Mouse (Mus musculus) lung, postnatal 0 days (tissue): Measurements from ENCODE around the gene Mettl18. TPM values are rescaled to one million over a fixed set of nuclear protein-coding genes. Genes with fewer than 3 reads are reported as not detected.

Experiments used
- ATAC-seq: fragments of 200-750 bp; cut with Nextera tagmentation; 2 replicates; pipeline ENCODE4 v1.8.0; 2017; ENCODE audit warnings: moderate library complexity
- DNase-seq: peaks from one replicate; pipeline ENCODE4 v3.0.0-alpha.2; 2016; ENCODE audit warnings: low spot score
- H3K27ac ChIP-seq: fragments of 300-500 bp; sonication (generic); 2 replicates; pipeline ENCODE4 v1.5.1; 2014; ENCODE audit warnings: antibody characterized with exemption, mild to moderate bottlenecking, low read length, mixed read lengths
- H3K27me3 ChIP-seq: fragments of 300-500 bp; sonication (generic); replicated peaks from 2 replicates; pipeline ENCODE4 v1.6.1; 2014; ENCODE audit warnings: low read length, mixed read lengths; ENCODE audit not compliant: insufficient read depth
- H3K36me3 ChIP-seq: fragments of 300-500 bp; sonication (generic); 2 replicates; pipeline ENCODE4 v1.6.1; 2014; ENCODE audit warnings: low read length, mixed read lengths; ENCODE audit not compliant: insufficient read depth
- H3K4me1 ChIP-seq: fragments of 300-500 bp; sonication (generic); 2 replicates; pipeline ENCODE4 v1.6.1; 2014; ENCODE audit warnings: antibody characterized with exemption, low read depth, low read length, mixed read lengths; ENCODE audit not compliant: insufficient read depth
- H3K4me2 ChIP-seq: fragments of 300-500 bp; sonication (generic); replicated peaks from 2 replicates; pipeline ENCODE4 v1.6.1; 2014; ENCODE audit warnings: low read depth, mild to moderate bottlenecking, low read length, moderate library complexity, mixed read lengths
- H3K4me3 ChIP-seq: fragments of 300-500 bp; sonication (generic); 2 replicates; pipeline ENCODE4 v1.5.1; 2014; ENCODE audit warnings: low read depth, low read length
- H3K9ac ChIP-seq: fragments of 300-500 bp; sonication (generic); replicated peaks from 2 replicates; pipeline ENCODE4 v1.6.1; 2014; ENCODE audit warnings: low read depth, mild to moderate bottlenecking
- H3K9me3 ChIP-seq: fragments of 300-500 bp; sonication (generic); 2 replicates; pipeline ENCODE4 v1.6.1; 2016; ENCODE audit warnings: low read length, mixed read lengths
- CTCF ChIP-seq: IDR thresholded peaks from 2 replicates; pipeline ENCODE4 v1.5.1; 2016; ENCODE audit warnings: antibody characterized with exemption, mild to moderate bottlenecking
- EP300 ChIP-seq: IDR thresholded peaks from 2 replicates; pipeline ENCODE4 v1.6.1; 2016; ENCODE audit warnings: antibody characterized with exemption, mild to moderate bottlenecking, control low read depth
- WGBS: fragments of 180-500 bp; shearing (Covaris S2); extraction: QIAGEN DNeasy Blood & Tissue Kit; methylation state at CpG from one replicate; pipeline ENCODE4 v1.1.7; 2014; 5-methylcytosine and 5-hydroxymethylcytosine counted together
- polyA plus RNA-seq: library from polyadenylated mRNA; unstranded; fragments of >200 nt; fragmentation: Nextera tagmentation; extraction: Ambion mirVana; gene quantifications from 2 replicates; pipeline ENCODE4 v1.2.1, GENCODE M21; 2015

The Mettl18 gene
- polyA plus RNA-seq, 1 experiment from 2014 or later, result 5.4 TPM

DNA sequence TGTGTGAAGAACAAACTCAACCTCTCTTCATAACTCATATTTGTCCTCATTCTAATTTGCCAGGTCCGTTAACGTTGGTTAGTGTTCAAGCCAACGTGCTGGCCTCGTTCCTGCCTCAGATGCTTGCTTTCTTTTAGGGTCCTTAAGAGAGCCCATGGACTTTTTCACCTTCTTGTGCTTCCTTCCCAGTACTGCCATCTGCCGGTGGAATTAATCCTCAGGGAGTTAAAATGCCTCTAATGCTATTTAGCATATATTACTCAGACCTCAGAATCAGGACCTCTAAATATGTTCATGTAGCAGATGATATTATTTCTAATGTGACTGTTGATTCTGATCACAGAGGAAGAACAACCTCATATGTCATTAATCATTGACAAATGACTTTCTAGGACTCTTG, 32.7 kb downstream of the Mettl18 start:
- TF ChIP-seq EP300 (no peak), CTCF (peak; percentile 13; the same call in 1 of the 2 replicates)
- Histone ChIP-seq H3K9ac (no peak overlapping the region), H3K27me3 (no peaks in the 10 kb centered on the region), H3K27ac (no peak overlapping the region), H3K4me2 (no peak overlapping the region), H3K4me1 (no peaks in the 10 kb centered on the region), H3K36me3 (no peaks in the 10 kb centered on the region), H3K4me3 (no peak overlapping the region), H3K9me3 (no peaks in the 10 kb centered on the region)
- ATAC-seq (no peak), DNase-seq (no peak)
- WGBS, result 54% methylated on average over 5 of the region's 5 CpGs

- Histone ChIP-seq H3K4me3 (no peak overlapping the region), H3K27me3 (no peaks in the 10 kb centered on the region), H3K9ac (no peak overlapping the region), H3K4me2 (no peak overlapping the region), H3K36me3 (no peaks in the 10 kb centered on the region), H3K27ac (no peak overlapping the region), H3K9me3 (no peaks in the 10 kb centered on the region), H3K4me1 (no peaks in the 10 kb centered on the region)
- ATAC-seq (no peak), DNase-seq (no peak)
- WGBS, result 76% methylated on average over 10 of the region's 10 CpGs
- TF ChIP-seq EP300, result no peak
- no peak for TF ChIP-seq CTCF
These were observed 45.9 kb downstream of the Mettl18 start for GRCm38 (mm10) chr1:164040385-164041135.

DNA sequence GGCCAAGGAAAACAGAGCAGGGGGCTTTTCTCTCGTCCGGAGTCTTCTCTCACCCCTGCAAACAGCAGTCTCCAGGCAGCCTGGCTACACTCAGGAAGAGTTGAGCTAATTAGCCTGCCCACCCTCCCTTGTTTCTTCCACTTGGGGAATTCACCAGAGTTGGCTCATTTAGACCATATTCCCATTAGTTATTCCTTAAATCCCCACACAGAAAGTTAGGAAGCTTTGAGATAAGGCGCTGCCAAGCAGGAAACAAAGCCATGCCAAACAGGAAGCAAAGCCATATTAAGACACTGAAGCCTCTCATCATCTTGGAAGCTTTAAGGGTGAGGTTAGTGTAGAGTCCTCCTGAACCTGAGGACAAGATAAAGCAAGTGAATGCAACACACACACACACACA, 48.9 kb downstream of the Mettl18 start:
- 0 out of 2 replicates have a peak, but pooled peaks have one; percentile 14 for ATAC-seq
- WGBS, result 42% methylated on average over 3 of the region's 3 CpGs

More for the DNA sequence above, 48.9 kb downstream of the Mettl18 start:
- TF ChIP-seq EP300, result peak; percentile 54
- no peak for TF ChIP-seq CTCF
- Histone ChIP-seq H3K36me3 (no peaks in the 10 kb centered on the region), H3K9me3 (no peaks in the 10 kb centered on the region), H3K9ac (no peak overlapping the region), H3K4me2 (no peak overlapping the region), H3K4me3 (no peak overlapping the region), H3K4me1 (no peaks in the 10 kb centered on the region), H3K27ac (no peak overlapping the region), H3K27me3 (no peaks in the 10 kb centered on the region)
- DNase-seq, result peak; percentile 41

Other genes with a start within 250 kb of the Mettl18 start
- gene Kifap3, start 215.3 kb upstream of the Mettl18 start, polyA plus RNA-seq, result 15.3 and 18.2 TPM in 2 replicates
- gene Scyl3, start 65.8 kb upstream of the Mettl18 start, polyA plus RNA-seq, result 12.3 and 13.6 TPM in 2 replicates
- 1.4 and 2.3 TPM in 2 replicates for gene BC055324, start 93 bp upstream of the Mettl18 start, polyA plus RNA-seq
- 0.05 TPM in 1 of 2 replicates, not detected in the other for gene Sele, start 53.3 kb downstream of the Mettl18 start, polyA plus RNA-seq
- gene Sell, start 67.1 kb downstream of the Mettl18 start, polyA plus RNA-seq, result 2.9 and 3.4 TPM in 2 replicates
- gene Selp, start 120.4 kb downstream of the Mettl18 start, polyA plus RNA-seq, result 0.39 and 0.76 TPM in 2 replicates
- 0.33 and 0.44 TPM in 2 replicates for gene F5, start 156.9 kb downstream of the Mettl18 start, polyA plus RNA-seq